Mouse (Mus musculus): ENCODE measurements around the gene Anxa8. TPM values are rescaled to one million over a fixed set of nuclear protein-coding genes. Genes with fewer than 3 reads are reported as not detected.

The Anxa8 gene
- polyA plus RNA-seq, 1 experiment from 2014 or later: 22.8 TPM

DNA sequence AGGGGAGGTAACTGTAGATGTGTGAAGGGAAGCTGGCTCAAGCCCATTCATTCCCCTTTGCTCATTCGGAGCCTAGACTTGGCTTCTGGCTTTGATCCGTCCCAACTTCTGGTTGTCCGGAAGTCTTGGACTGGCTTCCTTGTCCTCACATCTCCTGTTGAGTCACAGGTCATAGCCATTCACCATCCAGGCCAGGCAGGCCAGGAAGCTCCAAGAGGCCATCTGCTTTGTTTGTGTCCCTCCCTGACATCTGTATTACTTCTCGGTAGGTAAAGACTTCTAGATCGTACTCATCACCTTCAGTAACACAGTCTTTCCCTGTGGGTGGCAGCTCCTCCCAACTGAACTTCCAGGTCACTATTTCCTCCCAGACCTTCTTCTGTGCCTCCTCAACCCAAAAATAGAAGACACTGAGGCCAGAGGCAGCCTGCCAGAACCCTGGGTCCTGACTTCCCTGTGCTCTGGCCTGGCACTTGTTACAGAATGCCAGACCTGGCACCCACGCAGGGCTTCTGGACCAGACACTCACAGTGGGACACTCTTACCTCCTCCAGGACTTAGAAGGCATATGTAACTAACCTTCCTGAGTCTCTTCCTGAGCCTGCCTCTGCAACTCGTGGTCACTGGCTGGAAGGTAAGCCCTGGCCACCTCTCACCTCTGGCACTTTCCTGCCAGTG, 33.4 kb downstream of the Anxa8 start:
- DNase-seq (ENCODE audit: low spot score): no peak

DNA sequence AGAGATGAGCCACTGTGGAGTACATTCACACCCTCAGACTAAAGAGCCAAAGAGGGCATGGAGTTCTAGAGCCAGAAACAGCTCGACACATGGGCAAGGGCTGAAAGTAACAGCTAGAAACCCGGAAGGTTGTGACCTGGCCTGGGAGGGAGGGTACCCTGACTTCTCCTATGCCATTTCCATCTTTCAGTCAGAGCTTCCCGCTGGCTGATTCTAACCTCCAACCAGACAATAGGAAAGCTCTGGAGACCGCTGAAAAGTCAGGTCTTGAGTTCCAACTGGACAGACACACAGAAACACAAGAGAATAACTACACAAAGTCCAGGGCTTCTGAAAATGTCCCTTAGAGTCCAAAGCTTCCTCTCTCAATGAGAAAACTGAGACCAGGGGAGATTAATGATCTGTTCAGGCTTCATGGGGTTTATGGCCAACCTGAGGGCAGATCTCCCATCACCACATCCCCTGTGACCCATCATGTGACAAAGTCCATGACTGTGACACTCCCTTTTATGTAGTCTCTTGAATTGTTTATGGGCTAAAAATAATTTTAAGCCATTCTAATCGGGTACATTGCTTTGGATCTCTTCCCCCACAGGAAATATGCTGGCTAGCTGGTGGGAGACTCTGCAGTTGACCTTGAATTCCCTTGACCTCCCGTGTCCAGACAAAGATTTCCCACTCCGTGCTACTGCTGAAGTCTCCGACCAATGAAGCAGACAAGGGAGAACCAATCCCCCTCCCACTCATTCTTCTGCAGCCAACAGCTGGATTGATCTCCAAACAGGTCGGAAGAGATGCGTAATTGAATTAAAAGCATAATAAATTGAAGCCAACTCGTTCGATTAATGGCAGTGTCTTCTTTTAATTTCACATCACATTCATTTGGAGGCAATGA, 34.5 kb downstream of the Anxa8 start:
- no peak for DNase-seq (ENCODE audit: low spot score)

DNA sequence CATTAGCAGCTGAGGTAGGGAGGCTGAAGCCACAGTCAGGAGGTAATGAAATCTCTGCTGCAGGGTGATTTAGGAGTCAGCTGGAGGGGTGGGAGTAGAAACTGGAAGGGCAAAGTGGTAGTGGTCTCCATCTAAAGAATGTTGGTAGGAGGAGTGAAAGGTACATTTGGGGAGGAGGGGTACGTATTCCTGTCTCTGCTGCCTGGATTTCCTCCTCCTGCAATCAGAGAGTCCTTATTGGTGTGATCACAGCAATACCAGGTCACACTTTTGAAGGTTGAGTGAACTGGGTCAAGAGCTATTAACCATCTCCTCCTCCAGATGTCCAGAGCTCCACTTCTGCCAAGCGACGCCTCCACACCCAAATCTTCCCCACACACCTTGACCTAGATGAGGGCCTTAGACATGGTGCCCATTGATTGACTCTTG, 35.2 kb downstream of the Anxa8 start:
- no peak for DNase-seq (ENCODE audit: low spot score)

DNA sequence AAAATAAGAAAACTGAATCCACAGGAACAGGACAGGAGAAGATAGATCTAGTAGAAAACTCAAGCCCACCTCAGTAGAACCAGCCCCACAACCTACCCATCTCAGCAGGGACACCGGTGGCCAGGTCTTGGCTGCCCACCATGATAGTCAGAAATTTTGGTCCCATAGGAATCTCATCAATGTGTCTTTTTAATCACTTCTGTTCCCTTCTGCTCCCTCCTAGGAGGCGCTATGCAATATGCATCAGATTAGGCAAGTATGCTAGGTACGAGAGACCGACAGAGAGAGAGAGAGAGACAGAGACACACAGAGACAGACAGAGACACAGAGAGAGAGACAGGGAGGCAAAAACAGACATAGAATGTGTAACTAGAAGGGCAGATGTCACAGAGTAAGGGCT, 35.9 kb downstream of the Anxa8 start:
- no peak for DNase-seq (ENCODE audit: low spot score)

DNA sequence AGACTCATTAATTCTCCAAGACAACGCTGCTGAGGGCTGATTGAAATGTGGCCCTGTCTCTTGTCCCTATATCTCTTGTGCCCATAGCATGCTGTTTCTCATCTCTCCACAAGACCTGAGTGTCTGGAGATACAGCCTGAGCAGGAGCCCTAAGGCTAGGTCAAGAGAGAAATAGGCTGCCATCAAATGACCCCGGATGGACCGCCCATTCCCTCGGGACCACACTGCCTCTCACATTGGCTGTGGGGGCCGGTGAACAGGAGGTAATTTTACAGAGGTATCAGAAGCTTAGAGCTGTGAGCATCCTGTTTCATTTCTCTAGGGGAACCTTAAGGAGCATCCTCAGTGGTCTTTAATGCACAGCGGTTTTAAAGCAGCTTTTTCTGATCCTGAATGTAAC, 45.4 kb downstream of the Anxa8 start:
- DNase-seq (ENCODE audit: low spot score): no peak

DNA sequence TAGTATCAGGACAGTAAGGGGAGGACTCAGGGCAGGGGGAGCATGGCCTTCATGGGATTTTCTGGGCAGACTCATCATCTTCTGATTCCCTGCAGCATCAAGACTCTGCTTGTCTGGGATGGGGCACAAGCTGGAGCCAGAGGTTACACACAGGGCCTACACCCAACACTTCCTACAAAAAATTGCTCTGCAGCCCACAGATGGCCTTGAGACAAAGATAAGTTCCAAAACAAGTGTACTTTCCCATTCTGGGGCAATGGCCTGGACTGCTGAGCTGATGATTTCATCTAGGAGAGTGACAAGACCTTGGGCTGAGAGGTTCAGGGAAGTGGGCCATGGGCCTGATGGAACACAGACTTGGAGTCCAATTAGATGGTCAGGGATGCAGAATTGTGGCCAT, 49.6 kb downstream of the Anxa8 start:
- no peak for DNase-seq (ENCODE audit: low spot score)

DNA sequence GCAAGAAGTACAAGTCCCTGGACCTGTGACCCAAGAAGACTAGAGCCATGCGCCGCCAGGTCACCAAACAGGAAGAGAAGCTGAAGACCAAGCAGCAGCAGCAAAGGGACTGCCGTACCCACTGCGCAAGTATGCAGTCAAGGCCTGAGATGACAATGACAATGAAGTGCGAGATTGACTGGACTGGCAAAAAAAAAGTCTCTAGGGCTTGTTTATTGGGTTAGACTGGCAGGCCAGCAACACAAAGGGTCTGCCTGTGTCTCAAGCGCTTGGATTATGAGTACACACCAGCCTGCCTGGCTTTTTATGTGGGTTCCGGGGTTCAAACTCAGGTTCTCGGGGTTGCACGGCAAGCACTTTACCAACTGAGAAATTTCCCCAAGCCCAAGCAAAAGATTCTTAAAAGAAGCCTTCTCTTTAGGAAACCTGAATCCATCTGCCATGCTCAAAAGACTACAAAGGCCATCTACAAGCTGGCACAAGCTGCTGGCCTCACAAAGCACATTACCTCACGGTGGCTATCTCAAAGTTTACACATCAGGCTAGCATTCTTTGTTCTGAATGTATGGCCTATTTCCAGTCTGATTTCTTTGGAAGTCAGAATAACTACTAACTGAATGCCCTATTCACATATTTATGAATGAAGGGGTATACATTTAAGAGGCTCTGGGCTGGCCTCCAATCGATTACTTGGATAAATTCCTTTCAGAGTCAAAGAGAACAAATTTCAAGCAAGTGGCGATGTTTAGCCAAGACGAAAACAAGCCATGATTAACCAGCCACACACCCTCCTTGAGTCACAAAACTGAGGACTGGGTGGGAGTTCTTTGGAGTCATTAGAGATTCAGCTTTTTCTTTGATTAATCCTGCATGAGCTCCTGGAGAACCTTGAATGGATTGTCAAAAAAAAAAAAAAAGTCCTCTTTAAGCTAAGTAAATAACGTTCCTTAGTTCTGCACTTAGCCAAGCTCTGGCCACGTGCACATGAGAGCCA, 54.2 kb downstream of the Anxa8 start:
- DNase-seq (ENCODE audit: low spot score): no peak

DNA sequence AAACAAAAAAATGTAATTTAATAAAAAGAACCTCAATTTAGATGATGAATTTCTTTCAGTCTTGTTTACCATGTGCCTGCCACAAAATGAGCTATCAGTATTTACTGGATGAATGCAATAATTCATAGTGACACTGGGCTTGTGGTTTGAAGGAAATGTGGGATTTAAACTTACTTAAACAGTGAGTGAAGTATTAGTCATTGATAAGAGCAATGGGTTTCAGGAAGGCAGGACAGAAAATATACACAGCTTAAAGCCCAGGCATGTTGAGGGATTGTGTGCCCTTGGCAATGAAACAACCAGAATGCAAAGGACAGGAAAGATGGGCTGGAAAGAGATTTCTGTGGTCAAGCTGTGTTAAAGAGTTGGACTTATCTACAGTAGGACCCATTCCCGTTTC, 56.5 kb downstream of the Anxa8 start:
- no peak for DNase-seq (ENCODE audit: low spot score)

DNA sequence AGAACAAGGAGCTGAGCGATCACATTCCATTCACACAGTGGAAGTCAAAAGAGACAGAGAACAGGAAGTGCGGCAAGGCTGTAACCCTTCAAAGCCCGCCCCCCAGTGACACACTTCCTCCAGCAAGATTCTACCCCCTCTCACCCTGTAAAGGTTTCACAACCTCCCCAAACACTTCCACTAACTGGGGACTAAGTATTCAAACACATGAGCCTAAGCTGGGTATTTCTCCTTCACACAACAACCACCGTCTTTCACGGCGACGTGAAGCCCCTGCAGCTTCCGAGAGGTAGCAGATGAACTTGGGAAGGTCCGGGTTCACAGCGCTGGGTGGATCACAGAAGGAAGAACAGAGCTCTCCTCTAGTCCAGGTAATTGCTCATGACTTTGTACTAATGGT, 57.1 kb downstream of the Anxa8 start:
- no peak for DNase-seq (ENCODE audit: low spot score)

Other genes with a start within 250 kb of the Anxa8 start
- 1.9 and 2.5 TPM in 2 replicates for gene Gdf10, start 162.4 kb upstream of the Anxa8 start, polyA plus RNA-seq (2015; fragmentation: Nextera tagmentation; extraction: Ambion mirVana)
- gene Gdf2, start 144.9 kb upstream of the Anxa8 start, polyA plus RNA-seq (2015; fragmentation: Nextera tagmentation; extraction: Ambion mirVana): not detected in 2 replicates
- not detected in 2 replicates for gene Rbp3, start 132.0 kb upstream of the Anxa8 start, polyA plus RNA-seq (2015; fragmentation: Nextera tagmentation; extraction: Ambion mirVana)
- not detected in 2 replicates for gene Zfp488, start 107.2 kb upstream of the Anxa8 start, polyA plus RNA-seq (2015; fragmentation: Nextera tagmentation; extraction: Ambion mirVana)
- gene Gm30083, start 70.8 kb upstream of the Anxa8 start, polyA plus RNA-seq (2015; fragmentation: Nextera tagmentation; extraction: Ambion mirVana): not detected in 2 replicates
- not detected in 2 replicates for gene Gm5460, start 69.2 kb upstream of the Anxa8 start, polyA plus RNA-seq (2015; fragmentation: Nextera tagmentation; extraction: Ambion mirVana)
- 0.05 TPM in 1 of 2 replicates, not detected in the other for gene Antxrl, start 33.3 kb upstream of the Anxa8 start, polyA plus RNA-seq (2015; fragmentation: Nextera tagmentation; extraction: Ambion mirVana)
- gene A630023A22Rik, start 16.8 kb downstream of the Anxa8 start, polyA plus RNA-seq (2015; fragmentation: Nextera tagmentation; extraction: Ambion mirVana): 0.22 TPM in 1 of 2 replicates, not detected in the other
- gene Npy4r, start 66.5 kb downstream of the Anxa8 start, polyA plus RNA-seq (2015; fragmentation: Nextera tagmentation; extraction: Ambion mirVana): 0.08 TPM in 1 of 2 replicates, not detected in the other
- 0.09 and 0.14 TPM in 2 replicates for gene Gprin2, start 115.7 kb downstream of the Anxa8 start, polyA plus RNA-seq (2015; fragmentation: Nextera tagmentation; extraction: Ambion mirVana)
- gene Syt15, start 133.6 kb downstream of the Anxa8 start, polyA plus RNA-seq (2015; fragmentation: Nextera tagmentation; extraction: Ambion mirVana): 0.22 and 0.38 TPM in 2 replicates
- 16.5 and 22.6 TPM in 2 replicates for gene Shld2, start 224.5 kb downstream of the Anxa8 start, polyA plus RNA-seq (2015; fragmentation: Nextera tagmentation; extraction: Ambion mirVana)
- 56.6 and 65.6 TPM in 2 replicates for gene Glud1, start 224.7 kb downstream of the Anxa8 start, polyA plus RNA-seq (2015; fragmentation: Nextera tagmentation; extraction: Ambion mirVana)

Measured in thymus, postnatal 0 days (tissue).